Mouse (Mus musculus) kidney, postnatal 36 days (tissue): ENCODE measurements at regions not wholly inside any gene's neighbourhood (a gene's known extent, or its start where the extent isn't known, plus 50 kb on each side); places are given as distances from the start of the nearest gene placed in this dataset.

ENCODE experiments used
- DNase-seq, 2 experiments: peaks; one replicate each; pipeline ENCODE4 v3.0.0; 2021 to 2022; ENCODE audit warnings: mixed read lengths in 2 of 2

DNA sequence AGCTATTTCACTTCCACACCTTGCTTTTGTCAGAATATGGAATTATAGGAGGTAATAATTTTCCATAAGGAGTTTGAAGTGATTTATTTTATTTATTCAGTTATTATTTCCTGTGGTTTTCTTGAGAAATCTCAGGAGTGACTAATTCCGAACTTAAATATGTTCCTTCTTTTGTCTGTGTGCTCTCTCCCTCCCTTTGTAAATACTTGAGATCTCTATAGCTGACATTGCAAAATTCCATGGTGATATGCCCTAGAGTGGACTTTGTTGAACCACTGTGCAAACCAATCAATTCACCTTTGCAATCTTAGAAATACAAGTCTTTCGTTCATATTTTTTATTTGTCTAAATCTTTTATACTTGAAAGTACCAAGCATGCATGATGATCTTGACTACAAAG is 478.8 kb upstream of the Gm9747 start:
- DNase-seq = no peak

DNA sequence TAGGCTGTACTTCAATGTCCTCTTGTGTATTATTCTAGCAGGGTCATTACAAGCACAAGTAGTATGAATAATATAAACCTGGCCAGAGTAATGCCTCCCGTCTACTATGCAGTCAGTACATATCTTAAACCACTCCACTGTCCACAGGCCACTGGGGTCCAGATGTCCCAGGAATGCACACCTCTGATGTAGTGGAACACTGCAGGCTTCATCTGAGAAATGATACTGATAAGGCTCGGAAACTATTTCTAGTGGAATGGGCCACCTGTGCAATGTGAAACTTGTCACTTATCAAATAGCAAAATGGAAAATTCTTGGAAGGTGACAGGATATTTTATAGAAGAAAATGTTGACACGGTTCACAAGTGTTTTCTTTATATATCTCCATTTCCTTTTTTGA is 477.6 kb upstream of the Gm9747 start:
- no peak for DNase-seq

DNA sequence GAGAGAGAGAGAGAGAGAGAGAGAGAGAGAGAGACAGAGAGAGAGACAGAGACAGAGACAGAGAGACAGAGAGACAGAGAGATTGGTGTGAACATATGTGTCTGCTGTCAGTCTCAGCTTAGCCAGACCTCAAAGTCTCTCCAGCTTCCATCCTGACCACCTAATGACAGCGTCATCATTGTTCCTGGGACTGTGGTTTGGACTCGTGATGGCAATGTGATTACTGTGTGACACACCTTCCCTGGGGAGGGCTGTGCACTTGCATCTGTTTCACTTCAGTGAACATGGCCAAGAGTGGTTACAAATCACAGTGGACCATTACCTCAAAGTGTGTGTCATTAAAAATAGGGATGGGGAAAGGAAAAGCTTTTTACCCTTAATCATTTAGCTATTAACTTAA is 477.2 kb upstream of the Gm9747 start:
- no peak for DNase-seq

DNA sequence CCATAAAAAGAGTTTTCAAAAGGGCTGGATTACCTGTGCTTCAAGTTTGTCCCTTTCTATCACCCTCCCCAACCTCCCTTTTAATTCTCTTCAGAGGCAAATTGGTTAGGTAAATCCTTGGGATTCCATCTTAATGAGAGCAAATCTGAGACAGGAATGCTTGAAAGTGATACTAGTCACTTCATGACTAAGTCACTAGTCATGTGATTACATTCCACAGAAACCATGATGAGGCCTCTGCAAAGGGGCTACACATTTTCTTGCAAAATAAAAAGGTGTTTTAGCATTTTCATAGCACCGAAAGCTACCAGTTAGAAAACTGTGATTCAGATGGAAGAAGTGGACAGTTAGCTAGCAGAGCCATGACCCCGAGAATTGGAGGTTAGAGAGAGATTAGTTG is 473.0 kb upstream of the Gm9747 start:
- DNase-seq = no peak

DNA sequence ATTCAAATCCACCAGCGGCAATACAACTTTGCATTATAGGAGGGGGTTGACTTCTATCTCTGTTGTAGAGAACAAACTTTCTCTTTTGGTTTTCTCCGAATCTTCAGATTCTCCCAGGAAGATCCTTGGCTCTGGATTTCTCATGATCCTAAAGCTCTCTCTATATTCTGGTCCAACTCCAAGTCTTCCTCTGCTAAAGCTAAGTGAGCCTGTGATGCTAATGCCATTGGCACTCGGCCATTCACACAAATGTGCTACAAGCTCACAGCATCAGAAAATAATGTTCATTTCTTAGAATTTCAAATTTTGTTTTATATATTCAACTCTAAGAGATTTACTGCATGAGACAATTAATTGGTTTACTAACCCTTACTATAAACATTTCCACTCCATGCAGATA is 461.2 kb upstream of the Gm9747 start:
- DNase-seq = no peak

DNA sequence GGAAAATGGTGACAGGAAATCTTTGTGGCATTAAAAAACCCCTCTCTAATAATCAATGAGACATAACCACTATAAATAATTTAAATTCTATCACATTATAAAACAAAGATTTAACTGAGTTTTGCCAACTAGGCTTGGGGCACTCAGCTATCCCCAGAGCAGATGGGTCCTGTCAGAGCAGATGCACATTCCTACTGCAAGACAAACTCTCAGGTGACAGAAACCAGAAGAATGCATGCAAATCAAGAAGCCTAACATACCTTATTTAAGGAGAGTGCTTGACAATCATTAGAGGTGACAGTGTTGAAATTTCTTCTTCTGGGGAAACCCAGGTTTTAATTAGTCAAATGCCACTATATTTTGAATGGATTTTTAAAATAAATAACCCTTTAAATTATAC is 452.3 kb upstream of the Gm9747 start:
- no peak for DNase-seq

DNA sequence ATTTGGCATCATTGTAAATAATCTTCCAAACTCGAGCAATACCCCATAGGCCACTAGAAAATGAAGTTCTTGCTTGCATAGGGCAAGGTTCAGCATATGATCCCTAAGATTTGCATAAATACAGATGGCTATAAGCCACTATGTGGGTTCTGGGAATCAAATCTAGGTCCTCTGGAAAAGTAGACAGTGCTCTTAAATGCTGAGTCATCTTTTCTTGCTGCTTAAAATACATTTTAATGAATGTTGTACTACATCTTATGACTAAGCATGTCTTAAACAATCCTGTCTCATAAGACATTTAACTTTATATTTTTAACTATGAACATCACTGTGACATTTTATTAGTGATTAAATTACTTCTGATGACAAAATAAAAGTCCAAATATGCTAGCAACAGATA is 448.6 kb upstream of the Gm9747 start:
- DNase-seq = no peak

DNA sequence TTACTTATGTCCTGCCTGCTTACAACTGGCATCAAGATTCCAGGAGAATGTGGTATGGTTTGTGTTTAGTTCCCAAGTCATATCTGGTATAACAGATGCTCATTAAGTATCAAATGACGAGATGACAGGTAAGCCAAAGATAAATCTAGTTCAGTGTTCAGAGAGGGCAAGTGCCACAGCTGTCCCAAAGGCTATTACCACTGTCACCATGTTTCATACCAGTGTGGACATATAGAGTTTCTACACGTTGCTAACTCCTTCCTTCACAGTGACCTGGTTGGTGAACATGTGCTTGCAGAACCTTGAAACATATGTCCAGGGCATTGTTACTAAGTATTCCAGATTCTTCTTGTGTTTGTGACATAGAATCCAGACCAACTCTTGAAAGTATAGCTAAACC is 438.1 kb upstream of the Gm9747 start:
- DNase-seq = no peak

DNA sequence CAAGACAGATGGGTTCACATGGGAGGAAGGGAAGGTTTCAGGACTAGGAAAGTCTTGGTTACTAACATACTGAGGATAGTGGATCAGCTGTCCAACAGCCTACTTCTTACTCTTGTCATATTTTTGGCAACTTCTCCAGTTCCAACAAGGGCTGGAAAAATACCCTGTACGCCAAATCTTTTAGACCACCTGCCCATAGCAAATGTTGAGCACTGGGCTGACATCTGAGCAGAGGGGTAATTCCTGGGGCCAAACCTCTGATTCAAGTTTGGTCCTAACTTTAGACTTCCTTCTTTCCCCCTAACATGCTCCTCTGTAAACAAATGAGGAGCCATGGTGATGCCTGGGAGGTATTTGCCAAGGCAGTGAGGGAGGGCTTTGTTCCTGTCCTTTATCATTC is 437.5 kb upstream of the Gm9747 start:
- no peak for DNase-seq

DNA sequence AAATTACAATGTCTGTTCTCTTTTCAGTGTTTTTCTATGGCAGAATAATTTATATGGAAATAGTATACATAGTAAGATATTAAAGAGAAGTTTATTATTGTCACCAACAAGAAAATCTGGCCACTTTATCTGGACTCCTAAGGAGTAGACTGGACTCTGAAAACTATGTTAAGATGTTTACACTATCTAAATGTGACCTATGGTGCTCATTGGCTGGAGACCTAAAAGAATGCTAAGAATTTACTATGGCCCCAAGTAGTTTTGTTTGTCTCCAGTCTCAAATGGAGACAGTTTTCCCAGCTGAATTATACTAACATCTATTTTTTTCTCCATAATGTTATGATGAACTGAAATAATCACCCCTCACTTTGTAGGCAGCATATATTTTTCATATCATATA is 421.3 kb upstream of the Gm9747 start:
- no peak for DNase-seq

DNA sequence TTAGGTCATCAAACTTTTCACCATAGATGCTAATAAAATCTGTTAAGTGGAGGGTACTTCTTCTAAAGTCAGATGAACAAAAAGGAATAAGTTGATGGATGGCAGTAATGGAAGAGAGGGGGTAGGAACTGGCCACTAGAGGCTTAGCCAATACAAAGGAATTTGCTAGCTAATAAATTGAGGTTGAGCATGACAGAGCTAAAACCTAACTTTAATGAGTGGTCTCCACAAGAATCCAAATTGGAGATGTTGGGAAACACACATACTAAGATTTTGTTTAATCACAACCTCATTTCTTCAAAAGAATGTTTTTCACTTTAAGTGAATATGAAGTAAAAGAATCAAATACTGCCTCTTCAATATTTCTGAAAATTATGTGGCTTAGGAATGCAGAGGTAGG is 414.0 kb upstream of the Gm9747 start:
- no peak for DNase-seq

DNA sequence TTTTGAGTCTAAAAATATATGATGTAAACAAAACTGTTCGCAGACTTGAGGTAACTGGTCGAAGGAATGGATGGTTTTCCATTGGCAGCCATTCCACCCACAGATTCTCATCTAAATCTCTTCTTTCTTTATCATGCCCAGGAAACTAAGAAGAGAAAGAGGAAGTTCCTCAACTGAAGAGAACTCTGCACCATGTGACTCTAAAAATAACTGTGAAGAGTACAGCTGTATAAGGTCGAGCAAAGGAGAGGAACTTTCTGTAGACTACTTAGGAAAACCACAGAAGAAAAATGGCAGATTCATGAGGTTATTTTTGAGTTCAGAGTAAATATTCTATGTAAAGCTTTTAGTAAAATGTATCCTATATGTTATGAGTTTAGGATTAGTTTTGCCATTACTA is 390.9 kb upstream of the Gm9747 start:
- no peak for DNase-seq

DNA sequence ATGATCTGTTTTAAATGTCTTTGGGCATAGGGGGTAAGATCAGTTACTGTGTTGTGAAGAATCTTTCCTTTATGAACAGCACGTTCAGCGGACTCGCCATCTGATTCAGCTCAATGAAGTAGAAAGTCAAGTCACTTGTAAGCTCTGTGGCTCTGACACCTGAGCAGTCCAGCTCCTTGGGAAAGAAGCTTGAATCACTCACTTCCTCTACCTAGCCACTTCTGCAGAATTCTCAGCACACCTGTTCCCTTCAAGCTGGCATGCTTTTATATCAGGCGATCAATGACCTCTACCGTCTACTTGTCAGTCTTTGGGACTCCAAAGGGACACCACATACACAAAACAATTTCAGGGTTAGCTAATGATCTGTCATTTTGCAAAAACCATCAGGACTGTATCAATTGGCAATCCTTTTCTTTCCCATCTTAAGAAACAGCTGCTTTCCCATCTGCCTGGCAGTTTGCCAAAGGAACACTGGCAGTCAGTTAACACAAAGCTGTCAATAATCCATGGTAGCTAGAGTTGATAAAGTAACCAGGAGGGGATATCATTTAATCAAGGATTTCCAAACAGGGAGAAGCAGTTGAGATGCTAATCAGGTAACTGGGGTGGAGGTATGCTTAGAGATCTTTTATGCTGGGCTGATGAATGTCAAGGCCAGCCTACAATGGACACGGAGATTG is 382.3 kb upstream of the Gm9747 start:
- DNase-seq = no peak

DNA sequence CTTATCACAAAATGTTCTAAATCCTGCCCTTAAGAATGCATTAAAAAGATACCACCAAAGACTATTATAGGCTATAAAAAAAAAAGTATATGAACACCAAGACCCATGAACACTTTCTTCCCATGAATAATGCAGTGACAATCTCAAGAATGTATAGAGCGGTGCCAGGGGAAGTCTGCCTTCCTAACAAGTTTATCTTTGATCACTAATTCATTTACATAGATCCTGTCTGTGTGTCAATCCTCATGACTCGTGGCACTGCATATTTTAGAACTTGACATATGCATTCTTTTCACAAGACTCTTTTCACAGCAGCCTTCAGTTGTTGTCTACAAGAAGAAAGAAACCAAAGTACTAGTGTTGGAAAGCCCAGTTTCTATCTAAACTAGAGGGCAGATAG is 373.4 kb upstream of the Gm9747 start:
- DNase-seq = no peak

DNA sequence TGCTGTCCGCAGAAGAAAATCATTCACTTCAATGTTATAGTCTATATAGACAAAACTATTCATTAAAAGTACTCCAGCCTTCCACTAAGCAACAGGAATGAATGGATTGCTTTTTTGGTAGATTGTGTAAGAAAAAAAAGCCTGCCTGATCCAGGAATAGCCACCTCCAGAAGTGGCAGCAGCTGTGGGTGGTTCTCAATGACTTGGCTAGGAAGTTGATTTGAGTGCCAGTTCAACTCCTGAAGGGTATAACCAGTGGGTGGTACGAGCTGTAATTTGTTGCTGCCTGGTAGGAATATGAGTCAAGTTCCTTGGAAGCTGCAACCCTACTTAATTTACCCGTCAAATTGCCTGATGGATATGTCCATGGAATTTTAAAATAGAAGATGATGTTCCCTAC is 368.3 kb upstream of the Gm9747 start:
- no peak for DNase-seq

DNA sequence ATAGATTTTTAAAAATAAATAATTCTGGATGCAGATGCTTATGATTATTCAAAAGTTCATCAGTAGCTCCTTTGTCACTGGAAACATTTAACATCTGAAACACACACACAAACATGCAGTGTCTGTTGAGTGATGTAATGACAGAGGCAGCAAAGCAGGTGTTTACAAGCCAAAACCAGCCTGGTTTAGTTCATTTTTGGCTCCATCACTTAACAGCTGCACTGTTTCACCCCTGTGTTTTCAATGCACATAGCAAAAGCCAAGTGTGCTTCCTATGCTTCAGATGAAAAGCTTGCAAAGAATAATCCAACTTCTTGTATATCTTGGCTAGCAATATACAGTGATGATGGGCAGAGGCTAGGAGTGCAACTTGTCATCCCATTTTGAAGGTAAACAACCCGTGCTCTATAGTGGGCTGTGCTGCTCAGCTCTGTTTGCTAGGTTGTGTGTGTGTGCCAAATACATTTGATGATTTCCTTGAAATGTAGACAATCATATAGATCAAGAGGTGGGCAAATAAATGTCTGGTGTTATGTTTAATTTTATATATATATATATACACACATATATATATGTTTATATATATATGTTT is 345.9 kb upstream of the Gm9747 start:
- DNase-seq = no peak

DNA sequence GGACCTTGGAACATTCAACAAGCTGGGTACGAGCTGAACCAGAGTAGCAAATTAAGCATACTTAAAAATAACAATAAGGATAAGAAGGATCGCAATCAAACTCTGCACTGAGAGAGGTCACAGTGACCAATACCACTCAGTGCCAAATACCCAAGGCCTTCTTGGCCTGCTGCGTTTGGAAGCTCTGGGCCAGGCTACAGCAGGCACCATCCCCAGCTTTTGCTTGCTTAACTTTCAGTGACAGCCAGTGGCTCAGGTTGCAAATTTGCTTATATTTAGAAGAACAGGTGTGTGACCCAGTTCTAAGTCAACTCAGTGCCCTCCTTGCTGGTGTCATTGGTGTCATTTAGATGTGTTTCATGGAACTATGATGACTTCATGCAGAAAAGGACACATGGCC is 335.7 kb upstream of the Gm9747 start:
- no peak for DNase-seq

DNA sequence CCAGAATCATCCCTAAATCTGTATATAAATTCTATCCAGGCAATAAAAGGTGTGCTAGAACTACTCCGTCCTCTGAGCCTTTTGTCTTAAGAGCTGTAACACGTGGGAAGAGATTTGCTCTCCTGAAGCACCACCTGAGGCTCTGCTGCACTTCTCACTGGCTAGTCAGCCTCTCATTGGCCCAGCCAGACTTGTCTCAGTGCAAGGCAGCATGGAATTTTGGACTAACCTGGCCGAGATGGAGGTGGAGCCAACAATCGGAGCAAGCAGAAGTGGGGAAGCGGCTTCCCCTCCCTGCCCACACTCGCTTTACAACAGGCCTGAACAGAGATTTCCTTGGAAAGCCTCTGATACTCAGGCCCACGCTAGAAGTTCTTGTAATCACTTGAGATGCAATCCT is 332.1 kb upstream of the Gm9747 start:
- no peak for DNase-seq

DNA sequence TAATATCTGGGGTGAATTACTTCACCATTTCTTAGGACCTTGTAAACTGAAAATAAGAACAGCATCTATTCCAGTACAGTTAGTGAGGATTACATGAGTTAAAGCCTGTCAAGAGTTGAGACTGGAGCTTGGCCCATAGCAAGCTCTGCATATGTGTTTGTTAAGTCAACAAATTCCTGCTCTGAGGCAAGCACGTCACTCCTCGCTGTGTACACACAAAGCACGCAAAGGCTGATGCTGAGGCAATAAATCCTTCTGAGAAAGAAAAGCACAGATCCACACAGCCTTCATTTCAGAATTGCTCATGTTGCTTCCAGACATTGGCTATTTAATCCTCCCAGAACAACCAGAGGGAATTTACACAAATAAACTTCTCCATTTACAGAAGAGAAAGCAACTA is 328.9 kb upstream of the Gm9747 start:
- peak in 1 of 2 experiments; percentile 17 for DNase-seq

DNA sequence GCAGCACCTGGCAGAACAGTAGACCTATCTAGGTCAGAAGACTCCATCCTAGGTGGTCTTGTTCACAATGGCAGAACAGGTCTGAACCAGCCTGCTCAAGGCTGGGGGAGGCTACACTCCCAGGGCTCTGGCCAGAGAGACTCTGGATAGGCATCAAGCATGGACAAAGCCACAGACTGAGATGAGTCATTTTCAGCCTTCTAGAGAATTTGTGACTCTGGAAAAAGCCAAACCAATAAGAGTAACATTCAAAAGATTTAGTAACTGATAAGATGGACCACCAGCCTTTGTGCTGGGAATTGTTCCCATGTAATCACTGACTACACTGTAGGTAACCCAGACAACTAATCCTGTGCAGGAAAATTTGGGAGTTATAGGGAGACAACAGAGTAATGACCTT is 320.3 kb upstream of the Gm9747 start:
- no peak for DNase-seq

DNA sequence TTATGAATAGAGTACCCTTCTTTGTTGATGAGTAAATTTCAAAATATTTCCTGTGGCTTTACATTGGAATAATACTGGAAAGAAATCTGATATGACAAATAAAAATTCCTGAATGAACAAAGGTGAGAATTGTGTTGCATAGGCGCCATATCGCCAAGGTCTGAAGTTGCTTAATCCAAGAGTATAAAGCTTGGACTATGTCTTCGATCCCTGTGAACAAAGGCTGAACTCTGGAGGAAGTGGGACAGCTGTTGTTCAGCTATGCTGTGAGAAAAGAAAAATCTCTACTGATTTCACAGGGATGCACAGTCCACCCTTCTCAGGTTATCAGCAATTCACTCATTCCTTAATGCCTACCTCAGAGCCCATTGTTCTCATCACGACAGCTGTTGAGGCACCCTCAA is 319.3 kb upstream of the Gm9747 start:
- DNase-seq = no peak

DNA sequence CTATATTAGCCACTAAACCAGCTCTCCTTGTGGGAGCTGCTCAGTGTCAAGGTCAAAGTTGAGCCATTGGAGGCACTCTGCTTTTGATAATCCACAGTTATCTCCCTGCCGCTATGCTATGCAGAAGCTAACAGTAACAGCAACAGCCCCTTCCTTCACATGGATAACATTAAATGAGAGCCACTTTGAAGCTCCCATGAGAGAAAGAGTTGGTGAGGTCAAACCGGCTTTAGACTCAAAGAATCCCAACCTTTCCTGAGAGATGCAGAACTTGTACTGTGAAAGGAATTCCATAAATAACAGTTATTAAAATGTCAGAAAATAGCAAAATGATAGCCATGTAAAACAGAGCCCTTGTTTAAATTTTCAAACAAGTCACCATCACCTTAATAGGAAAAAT is 316.1 kb upstream of the Gm9747 start:
- no peak for DNase-seq

DNA sequence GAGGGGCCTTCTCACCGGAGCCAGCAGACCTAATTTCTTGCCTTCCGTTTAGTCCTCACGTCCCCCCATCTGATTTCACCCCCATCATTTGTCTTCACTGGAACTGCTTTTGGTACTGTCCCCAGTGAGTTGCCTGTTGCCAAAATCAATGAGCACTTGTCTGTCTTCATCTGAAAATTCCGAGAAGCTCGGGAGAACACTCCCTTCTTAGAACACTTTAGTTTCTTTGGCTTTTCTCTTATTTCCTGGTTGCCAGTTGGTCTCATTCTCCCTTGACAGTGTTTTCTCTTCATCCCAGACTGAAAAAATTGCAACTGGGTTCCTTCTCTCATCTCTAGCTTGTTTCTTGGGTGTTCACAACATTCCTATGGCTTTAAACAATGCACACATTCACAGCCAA is 305.2 kb upstream of the Gm9747 start:
- DNase-seq = no peak

DNA sequence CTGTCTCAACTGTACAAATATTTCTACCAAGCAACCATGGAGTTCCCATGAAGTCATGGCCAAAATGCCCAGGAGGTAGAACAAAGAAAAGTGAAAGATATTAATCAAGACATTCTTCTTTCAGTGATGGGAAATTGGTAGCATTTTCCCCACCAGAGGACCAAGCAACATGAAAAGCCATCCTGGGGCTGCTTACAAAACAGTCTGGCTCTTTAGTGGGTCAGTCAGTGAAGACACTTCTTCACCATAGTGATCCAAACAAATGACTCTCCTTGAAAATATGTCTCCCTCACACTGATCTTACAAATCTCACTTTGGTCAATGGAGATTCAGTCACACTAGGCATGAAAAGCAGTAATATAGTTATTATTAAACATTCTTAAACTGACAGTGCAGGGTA is 299.8 kb upstream of the Gm9747 start:
- DNase-seq = no peak

DNA sequence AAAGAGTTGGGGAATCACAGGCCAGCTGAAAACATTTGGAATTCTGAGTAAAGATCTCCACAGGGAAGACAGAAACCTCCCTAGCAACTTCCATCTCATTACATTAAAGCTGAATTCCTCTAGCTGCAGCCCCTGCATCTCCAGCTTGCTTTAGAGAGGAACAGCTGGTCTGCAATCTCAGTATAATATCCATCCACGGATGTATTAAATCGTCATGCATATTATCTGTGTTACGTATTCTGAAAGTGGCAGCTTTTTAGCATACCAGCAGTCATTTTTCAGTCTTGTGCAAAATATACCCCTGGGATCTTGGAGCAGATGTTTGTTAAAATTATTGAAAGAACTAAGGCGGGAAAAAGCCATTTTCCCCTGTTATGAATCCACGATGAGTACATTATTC is 287.7 kb upstream of the Gm9747 start:
- DNase-seq = no peak
